Mouse (Mus musculus): ENCODE measurements around the gene Rnase11.

The Rnase11 gene

DNA sequence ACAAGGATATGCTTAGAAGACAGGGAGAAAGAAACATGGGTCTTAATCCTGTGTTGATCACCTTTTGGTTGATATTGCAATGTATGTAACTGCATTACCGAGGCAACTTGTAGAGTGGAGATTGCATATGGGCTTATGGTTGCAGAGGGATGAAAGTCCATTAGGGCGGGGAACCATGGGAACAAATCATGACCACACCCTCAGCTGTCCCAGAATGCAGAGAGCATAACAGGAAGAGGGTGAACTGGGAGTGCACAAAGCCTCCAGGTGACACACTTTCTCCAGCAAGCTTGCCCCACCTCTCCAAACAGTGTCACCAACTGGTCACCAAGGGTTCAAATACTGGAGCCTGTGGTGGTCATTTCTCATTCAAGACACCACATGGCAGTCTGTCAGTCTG lies 31.1 kb upstream of the Rnase11 start:
- in situ Hi-C loops (cut with MboI, MseI), result no loop called here

DNA sequence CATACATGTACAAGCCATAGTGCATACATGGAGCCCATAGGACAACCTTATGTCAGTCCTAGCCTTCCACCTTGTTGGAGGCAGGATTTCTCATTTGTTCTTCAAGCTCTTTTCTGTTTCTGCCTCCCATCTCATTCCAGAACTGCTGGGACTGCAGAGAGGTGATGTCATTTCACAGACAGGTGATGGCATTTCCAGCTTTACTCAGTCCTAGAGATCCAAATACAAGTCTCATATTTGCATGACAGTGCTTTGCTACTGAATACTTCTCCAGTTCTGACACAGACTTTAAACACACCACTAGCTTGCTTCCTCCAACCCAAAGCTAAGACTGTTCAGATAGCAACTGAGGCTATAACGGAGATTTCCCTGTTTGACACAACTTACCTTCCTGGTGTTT lies 29.2 kb upstream of the Rnase11 start:
- in situ Hi-C loops (cut with MboI, MseI), result no loop called here

DNA sequence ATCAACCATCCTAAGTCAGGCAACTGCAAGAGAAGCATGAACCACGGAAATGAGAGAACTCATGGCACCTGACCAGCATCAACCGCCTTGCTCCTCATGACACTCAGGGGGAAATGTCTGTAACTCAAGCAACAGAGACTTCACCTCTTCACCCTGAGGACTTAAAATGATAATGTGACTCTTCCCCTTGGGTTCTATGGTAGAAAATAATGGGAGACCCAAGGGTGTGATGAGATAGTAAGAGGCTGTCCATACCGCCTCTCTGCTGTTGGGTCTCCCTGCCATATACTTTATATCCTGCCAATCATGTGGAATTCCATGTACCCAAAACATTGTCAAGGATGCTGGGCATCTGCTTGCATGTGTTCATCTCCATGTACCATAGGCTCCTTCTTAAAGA lies 24.4 kb upstream of the Rnase11 start, which contains the start of gene Olfr750:
TSS of gene Olfr750 (minus strand) at position 101 of the 400 bp plus-strand sequence.
- in situ Hi-C loops (cut with MboI, MseI), result no loop called here

DNA sequence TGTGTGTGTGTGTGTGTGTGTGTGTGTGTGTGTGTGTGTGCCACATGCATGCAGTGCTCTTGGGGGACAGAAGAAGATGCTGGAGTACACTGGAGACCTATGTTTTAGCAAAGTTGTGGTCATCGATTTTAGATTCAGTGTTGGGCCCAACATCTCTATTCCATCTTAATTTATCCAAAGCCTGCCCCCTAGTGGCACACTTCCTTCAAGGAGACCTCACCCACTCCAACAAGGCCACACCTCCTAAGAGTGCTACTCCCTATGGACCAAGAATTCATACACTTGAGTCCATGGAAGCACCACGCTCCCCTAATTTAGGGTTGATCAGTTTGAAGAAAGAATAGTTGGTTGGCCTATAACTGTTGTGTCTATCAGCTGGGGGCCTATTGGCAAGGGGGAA lies 19.7 kb upstream of the Rnase11 start:
- in situ Hi-C loops (cut with MboI, MseI), result loop anchor here (10.0 kb wide), 2 partner anchors 145 to 265 kb away; partner anchors contain the start of genes Apex1, Ccnb1ip1, Osgep and Parp2

DNA sequence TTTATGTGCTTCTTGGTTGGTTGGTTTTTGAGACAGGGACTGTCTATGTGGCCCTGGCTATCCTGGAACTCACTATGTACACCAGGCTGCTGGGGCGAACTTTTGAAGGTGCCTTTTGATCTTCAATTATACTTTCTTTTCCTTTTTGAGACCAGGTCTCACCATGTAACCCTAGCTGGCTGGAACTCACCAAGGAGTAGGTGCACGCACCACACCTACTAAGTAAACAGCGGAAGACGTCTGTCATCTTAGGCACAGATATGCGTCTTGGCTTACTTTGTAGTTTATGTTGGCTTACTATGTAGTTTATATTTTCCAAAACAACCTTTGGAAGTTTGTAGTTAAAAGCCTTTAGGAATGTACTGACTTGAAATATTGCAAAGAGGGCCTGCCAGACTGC lies 19.0 kb upstream of the Rnase11 start:
- in situ Hi-C loops (cut with MboI, MseI), result loop anchor here (10.0 kb wide), 2 partner anchors 144 to 264 kb away; partner anchors contain the start of genes Apex1, Ccnb1ip1, Osgep and Parp2

DNA sequence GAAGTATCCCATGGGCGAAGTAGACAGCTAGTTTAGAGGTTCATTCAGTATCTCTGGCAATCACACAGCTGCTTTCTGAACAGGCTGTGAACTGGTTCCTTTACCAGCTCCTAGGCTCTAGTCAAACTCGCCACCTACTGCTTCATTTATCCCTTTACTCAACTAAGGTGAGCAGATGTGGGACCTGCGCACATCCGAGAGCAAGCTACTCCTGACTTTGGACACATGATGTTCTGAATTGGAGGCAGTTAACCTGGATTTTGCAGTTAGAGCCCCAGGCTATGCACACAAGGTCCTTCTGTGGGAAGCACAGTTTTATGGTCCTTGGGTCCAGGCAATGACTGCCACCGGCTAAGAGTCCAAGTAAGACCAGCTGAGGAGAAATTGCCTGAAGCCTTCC lies 10.8 kb upstream of the Rnase11 start:
- in situ Hi-C loops (cut with MboI, MseI), result loop anchor here (10.0 kb wide), 2 partner anchors 136 to 256 kb away; partner anchors contain the start of genes Apex1, Ccnb1ip1, Osgep and Parp2

DNA sequence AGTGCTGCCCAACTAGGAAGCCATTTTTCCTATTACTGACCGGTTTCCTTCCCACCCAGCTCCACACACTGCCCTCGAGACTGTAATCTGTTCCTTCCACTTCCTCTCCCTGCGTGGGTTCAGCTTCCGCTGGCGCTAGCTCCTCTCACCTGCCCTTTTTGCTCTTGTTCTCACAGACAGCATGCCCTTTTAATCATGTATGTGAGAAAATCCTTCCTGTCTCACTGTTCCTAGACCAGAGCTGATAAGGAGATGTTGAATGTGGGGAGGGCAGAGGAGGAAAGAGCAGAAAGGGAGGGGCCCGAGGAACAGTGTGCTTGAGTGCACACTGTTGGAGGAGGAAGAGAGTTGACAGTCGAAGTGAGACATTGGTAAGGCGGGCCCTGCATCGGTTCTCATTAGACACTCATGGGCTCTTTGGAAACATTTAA lies 7.5 kb upstream of the Rnase11 start, which contains the start of gene Rnase12:
TSS of gene Rnase12 (minus strand) at position 261 of the 431 bp plus-strand sequence.
- in situ Hi-C loops (cut with MboI, MseI), result no loop called here

DNA sequence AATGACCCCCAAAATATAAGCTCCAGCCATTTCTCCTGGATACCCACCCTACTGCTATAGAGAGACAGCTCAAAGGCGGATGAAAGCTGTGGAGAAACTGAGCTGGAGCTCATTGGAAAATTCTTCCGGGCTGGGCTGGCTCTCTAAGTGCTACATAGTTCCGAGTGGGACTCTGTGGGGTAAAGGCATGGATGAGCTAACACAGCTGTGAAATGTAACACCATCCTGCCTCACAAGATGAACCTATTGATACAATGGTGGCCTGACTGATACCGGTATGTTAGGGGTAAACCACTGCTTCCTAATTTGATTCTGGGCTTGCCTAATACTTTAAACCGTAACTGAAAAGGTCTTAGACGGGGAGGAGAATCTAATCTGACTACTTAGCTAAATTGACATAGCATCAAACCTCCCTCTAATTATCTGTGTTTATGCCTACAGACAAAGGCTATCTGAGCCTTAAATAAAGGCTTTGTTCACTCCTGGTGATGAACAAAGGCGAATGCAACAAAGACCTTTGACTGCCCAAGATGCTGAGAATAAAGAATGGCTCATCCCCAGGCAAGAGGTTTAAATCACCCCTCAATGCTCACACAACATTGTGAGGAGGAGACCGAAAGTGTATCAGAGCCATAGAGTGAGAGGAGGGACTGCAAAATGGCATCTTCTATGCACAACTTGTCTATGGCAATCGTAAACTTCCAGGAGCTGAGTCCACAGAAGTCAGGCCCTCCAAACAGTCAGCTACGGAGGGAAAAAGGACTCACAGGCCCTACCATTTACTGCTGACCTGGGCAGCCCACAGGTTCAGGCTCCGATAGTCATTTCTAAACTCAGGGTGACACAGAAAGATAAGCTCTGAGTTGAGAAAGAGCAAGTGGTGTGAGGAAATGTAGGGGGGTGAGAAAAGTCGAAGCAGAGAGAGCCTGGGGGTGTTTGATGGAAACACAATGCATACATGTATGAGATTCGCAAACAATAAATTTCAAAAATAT lies 4.6 kb upstream of the Rnase11 start:
- in situ Hi-C loops (cut with MboI, MseI), result no loop called here

DNA sequence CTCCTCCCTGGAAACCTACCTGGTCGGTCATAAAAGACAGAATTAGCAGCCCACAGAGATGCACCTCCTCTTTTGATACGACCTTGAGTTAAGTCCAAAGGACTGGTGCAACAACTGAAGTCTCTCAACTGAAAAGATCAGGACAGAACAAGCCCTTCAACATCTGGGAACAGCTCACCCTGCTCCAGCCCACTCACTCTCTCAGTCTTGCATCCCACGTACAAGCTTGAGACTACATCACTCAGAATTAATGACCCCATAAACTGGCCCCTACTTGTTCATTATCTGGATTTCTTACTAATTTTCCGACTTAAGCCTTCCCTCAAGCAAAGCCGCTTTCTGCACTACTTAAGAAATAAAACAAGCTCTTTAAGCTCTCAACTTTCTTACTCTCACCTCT lies 3.2 kb upstream of the Rnase11 start:
- in situ Hi-C loops (cut with MboI, MseI), result no loop called here

DNA sequence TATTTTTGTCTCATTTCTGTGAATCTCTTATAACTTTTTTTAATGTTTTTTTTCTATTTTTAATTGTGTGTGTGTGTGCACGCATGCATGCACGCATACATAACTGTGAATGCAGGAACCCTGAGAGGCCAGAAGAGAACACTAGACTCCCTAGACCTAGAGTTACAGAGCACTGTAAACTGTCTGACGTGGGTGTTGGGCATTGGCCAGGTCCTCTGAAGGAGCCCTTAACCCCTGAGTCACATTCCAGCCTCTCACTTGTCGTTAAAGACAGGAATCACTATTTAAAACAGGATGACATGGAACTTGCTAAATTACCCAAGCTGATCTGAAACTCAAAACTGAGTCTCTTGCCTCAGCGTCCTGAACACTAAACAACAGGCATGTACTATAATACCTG lies 2.0 kb upstream of the Rnase11 start:
- in situ Hi-C loops (cut with MboI, MseI), result no loop called here

DNA sequence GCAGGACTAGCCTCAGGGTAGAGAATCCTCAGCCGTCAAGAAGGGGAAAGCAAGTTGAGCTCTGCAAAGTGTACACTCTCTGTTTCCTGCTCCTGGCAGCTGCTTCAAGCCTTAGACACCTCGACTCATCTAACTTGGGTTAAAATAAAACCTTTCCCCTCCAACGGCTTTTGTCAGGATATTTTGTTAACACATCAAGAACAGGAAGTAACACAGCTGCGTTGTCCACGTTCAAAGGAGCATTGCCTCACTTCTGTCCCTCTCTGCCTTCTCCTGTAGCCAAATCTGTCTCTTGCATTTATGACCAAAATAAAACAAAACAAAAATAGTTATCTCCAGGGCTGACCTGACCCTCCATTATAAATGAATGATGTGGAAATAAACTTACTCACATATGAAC lies 2.1 kb downstream of the Rnase11 start:
- in situ Hi-C loops (cut with MboI, MseI), result no loop called here

DNA sequence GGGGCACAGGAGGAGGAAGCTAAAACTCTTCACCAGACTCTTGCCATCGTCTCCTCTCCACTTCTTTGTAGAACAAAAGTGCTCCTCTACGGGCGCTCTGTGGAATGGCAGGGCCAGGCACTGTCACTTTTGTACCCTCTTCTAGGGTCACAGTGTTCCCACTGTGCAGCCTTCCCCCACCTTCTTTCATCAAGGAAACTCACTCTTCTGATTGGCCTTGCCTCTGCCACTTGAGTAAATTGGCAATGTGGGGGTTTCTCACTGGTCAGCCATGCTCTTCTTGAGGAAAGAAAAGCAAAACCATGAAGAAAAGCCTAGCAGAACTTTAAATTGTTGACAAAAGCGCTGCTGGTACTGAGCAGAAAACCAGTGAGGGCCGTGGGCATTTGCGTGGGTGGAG lies 8.2 kb downstream of the Rnase11 start, which contains the start of gene Rnase9:
TSS of gene Rnase9 (minus strand) at position 101 of the 400 bp plus-strand sequence.
- in situ Hi-C loops (cut with MboI, MseI), result no loop called here

DNA sequence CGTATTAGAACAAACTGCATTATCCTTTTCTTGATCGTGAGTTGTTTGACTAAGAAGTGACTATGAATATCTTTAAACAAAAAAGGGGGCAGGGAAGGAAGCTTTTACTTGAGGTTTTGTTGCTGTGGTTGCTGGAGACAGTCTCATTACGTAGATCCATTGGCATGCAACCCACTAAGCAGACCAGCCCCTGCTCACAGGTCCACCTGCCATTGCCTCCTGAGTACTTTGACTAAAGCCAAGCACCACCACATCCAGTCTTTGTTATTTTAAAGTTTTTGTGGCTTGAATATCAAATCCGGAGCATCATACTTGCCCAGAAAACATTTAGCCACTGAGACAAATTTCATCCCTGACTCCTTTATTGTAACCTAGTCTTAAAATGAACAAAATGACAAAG lies 13.7 kb downstream of the Rnase11 start:
- in situ Hi-C loops (cut with MboI, MseI), result no loop called here

DNA sequence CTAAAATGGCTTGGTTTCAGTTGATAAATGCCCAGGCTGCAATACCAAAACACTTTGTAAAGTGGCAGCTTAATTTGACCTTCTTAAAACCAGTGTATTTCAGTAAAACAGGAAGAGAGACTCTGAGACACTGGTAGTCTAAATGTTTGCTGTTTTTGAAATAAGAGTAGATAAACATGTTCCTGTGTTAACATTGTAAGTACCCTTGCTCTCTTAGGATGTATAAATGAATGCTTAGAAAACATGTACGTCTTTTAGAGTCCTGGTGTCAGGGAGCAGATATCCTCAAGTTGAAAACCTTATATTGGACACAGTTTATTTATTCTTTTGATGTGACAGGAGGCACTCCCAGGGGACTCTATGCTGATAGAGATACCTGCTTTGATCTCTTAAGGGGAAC lies 14.8 kb downstream of the Rnase11 start:
- in situ Hi-C loops (cut with MboI, MseI), result no loop called here

DNA sequence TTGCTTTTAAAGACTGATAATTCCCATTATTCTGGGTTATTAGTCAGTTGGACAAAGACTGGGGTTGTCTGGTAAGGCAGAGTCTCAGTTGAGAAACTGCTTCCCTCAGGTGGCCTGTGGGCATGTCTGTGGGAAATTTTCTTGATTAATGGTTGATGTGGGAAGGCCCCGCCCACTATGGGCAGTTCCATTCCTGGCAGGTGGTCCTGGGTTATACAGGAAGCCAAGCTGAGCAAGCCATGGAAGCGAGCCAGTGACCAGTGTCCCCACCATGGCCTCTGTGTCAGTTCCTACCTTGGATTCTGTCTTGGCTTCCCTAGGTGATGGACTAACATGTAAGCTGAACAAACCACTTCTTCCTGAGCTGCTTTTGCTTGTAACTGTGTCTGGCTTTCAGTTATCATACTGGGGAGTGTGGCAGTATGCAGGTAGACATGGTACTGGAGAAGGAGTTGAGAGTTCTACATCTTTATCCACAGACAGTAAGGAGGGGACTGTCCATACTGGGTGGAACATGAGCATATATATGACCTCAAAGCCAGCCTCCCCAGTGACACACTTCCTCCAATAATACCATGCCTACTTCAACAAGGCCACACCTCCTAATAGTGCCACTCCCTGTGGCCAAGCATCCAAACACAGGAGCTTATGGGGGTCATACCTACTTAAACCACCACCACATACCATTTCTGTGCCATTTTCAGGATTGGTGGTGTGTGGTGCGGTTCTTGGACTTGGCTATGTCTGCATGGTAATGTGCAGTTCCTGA lies 22.4 kb downstream of the Rnase11 start:
- in situ Hi-C loops (cut with MboI, MseI), result no loop called here

DNA sequence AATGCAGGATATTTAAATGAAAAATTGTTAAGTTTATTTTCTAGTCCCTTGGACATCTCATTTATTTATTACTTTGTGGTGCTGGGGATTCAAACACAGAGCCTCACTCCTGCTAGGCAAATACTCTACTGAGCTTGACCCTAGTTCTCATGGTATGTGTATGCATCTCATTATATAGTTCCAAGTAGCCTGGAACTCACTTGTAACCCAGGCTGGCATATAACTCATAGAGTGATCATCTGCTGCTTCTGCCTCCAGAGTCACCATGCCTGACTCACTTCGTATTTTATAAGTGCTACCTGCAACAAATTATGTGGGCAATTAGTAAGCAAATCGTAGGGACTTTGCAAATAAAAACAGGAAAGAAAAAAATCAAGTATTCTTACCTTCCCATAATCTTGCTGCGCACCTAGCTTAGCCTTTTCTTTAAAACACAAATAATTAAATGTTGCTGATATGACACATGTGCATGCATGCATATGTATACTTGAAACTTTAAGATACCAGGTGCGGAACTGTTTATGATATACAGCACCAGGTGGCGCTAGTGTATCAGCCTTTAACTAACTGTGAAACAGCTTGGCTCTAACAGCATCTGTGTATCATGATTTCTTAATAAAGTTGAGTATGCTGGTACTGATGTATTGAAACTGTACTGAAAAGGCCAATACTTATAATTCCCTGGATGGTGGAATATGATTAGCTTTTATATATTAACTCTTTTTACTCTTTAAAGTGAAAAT lies 23.4 kb downstream of the Rnase11 start:
- in situ Hi-C loops (cut with MboI, MseI), result no loop called here

DNA sequence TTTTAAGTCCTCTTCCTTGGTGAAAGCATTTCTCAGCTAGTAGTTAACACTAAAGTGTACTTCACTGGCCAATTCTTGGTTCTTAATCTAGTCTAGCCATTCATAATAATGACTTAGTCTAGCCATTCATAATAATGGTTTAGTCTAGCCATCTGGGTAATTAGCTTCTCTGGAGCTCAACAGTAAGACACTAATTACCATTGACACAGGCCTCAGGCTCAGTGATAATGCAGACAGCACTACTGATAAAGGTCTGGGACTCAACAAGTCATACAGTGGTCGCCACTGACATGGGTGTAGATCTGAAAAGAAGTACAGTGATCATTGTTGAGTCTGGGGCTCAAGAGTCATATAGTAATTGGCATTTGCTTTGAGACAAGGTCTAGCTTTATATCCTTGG lies 25.1 kb downstream of the Rnase11 start:
- in situ Hi-C loops (cut with MboI, MseI), result loop anchor here (25.0 kb wide), 1 partner anchor 488 kb away; no protein-coding TSS in a partner anchor

DNA sequence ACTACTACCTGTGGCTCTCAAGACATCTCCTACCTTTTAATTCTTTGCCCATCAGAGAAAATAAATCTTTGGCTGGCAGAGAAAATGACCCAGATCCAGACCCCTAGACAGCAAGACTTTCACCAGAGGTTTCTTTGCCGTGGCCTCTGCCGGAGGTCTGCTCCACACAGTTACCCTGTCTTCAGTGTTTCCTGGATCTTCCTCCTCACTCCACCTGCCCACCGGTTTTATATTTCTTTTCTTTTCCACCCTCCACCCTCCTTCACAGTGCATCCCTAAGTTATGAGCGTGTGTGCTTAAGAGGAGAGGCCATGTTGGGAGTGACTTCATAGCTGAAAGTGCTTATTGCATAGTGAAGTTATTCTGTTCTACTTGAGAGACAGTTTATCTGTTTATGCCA lies 26.5 kb downstream of the Rnase11 start:
- in situ Hi-C loops (cut with MboI, MseI), result loop anchor here (25.0 kb wide), 1 partner anchor 486 kb away; no protein-coding TSS in a partner anchor

DNA sequence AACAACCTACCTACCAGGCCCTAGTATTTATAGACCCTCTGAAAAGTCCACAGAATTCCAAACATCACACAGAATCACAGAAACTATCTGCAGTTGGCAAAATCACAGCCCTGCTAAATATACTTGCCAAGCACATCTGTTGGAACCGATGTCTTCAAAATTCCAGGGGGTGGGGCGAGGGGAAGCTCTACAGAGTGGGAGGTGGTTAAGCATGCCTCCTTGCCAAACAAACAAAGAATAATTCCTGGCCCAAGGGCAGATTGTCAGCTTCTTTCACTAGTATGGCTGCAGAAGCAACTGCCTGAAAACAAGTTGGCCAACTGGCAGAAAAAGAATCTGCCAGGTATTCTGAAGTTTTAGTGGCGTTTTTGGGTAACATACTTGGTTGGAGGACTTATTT lies 32.7 kb downstream of the Rnase11 start:
- in situ Hi-C loops (cut with MboI, MseI), result loop anchor here (25.0 kb wide), 1 partner anchor 480 kb away; no protein-coding TSS in a partner anchor

DNA sequence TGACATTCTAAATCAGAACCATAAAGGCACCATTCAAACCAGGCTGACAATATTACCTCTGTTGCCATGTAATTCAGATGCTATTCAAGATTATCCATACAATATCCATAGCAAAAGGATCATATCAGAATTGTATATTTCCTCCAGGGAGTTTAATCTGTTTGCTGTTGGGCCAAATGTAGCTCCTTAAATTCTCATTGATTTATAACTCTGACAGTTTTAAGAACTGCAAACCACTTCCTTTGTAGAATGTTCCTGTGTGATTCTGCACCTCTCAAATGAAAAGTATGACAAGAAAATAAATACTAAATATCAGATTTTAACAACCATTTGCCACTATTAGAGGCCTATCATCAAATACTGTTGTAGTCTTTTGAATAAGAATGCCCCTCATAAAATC lies 34.2 kb downstream of the Rnase11 start:
- in situ Hi-C loops (cut with MboI, MseI), result loop anchor here (25.0 kb wide), 1 partner anchor 478 kb away; no protein-coding TSS in a partner anchor

DNA sequence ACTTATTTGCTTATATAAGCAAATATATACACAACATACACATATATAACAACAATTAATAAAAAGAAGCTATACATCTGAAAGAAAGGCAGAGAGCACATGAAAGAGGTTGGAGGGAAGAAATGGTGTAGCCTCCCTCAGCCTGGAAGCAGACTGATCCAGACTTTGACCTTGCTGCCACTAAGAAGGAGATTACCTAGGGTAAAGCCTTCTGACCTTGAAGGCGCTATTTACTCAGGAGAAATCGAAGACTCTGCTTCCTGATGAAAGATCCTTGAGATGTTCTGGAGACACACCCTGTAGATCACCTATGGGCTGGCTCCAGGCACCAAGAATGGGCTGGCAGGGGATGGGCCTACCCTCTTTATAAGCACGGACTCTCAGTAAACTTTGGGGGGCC lies 35.2 kb downstream of the Rnase11 start:
- in situ Hi-C loops (cut with MboI, MseI), result loop anchor here (25.0 kb wide), 1 partner anchor 477 kb away; no protein-coding TSS in a partner anchor

Data from T-helper 2 cell (primary cell).